Mouse (Mus musculus) myocyte (in vitro differentiated cells): Measurements from ENCODE around the gene Kcnd2. TPM values are rescaled to one million over a fixed set of nuclear protein-coding genes. Genes with fewer than 3 reads are reported as not detected.

Experiments
- H3K27me3 ChIP-seq: one replicate; pipeline ENCODE4 v1.6.1; 2011; ENCODE audit not compliant: control insufficient read depth, insufficient read depth, insufficient read length
- H3K36me3 ChIP-seq: one replicate; pipeline ENCODE4 v1.6.1; 2011; ENCODE audit not compliant: control insufficient read depth, insufficient read depth
- H3K4me2 ChIP-seq: one replicate; pipeline ENCODE4 v1.6.1; 2011; ENCODE audit warnings: low read depth, control low read depth
- H3K4me3 ChIP-seq: one replicate; pipeline ENCODE4 v1.5.1; 2011; ENCODE audit warnings: mild to moderate bottlenecking, control low read depth, moderate library complexity
- H3K79me2 ChIP-seq: one replicate; pipeline ENCODE4 v1.6.1; 2011; ENCODE audit not compliant: control insufficient read depth, insufficient read depth
- H3ac ChIP-seq: one replicate; pipeline ENCODE4 v1.6.1; 2011; ENCODE audit not compliant: control insufficient read depth, insufficient read length
- CEBPB ChIP-seq: IDR thresholded peaks from 2 replicates; pipeline ENCODE4 v1.6.1; 2011; ENCODE audit warnings: mild to moderate bottlenecking, moderate library complexity; ENCODE audit not compliant: poor library complexity, insufficient read depth, severe bottlenecking
- E2F4 ChIP-seq: IDR thresholded peaks from one replicate; pipeline ENCODE4 v1.6.1; 2011; ENCODE audit warnings: mild to moderate bottlenecking, control low read depth, moderate library complexity; ENCODE audit not compliant: insufficient read depth
- MAX ChIP-seq: IDR thresholded peaks from one replicate; pipeline ENCODE4 v1.6.1; 2011; ENCODE audit warnings: low read depth, mild to moderate bottlenecking, control low read depth
- MYOD1 ChIP-seq, 3 experiments: IDR thresholded peaks; one replicate each; pipeline ENCODE4 v1.6.1; 2011; ENCODE audit warnings: control low read depth in 2 of 3, low read depth in 2 of 3, mild to moderate bottlenecking in 2 of 3, moderate library complexity in 1 of 3; ENCODE audit not compliant: insufficient read length in 2 of 3, control insufficient read depth in 1 of 3
- MYOG ChIP-seq, 3 experiments: IDR thresholded peaks; one replicate each; pipeline ENCODE4 v1.6.1; 2011; ENCODE audit warnings: control low read depth in 2 of 3, low read depth in 2 of 3, mild to moderate bottlenecking in 2 of 3; ENCODE audit not compliant: insufficient read length in 2 of 3, control insufficient read depth in 1 of 3, insufficient read depth in 1 of 3
- POLR2A ChIP-seq: IDR thresholded peaks from one replicate; pipeline ENCODE4 v1.6.1; 2011; ENCODE audit warnings: low read depth, mild to moderate bottlenecking, control low read depth, moderate library complexity; ENCODE audit not compliant: insufficient read length
- POLR2AphosphoS2 ChIP-seq: IDR thresholded peaks from one replicate; pipeline ENCODE4 v1.6.1; 2011; ENCODE audit warnings: low read depth, control low read depth; ENCODE audit not compliant: insufficient read length
- REST ChIP-seq: IDR thresholded peaks from one replicate; pipeline ENCODE4 v1.6.1; 2011; ENCODE audit warnings: mild to moderate bottlenecking, control low read depth, moderate library complexity; ENCODE audit not compliant: insufficient read depth, insufficient read length
- SRF ChIP-seq: IDR thresholded peaks from one replicate; pipeline ENCODE4 v1.6.1; 2011; ENCODE audit warnings: low read depth; ENCODE audit not compliant: control insufficient read depth, insufficient read length
- TCF12 ChIP-seq: IDR thresholded peaks from one replicate; pipeline ENCODE4 v1.6.1; 2011; ENCODE audit warnings: mild to moderate bottlenecking, control low read depth; ENCODE audit not compliant: poor library complexity, insufficient read depth, severe bottlenecking
- TCF3 ChIP-seq: IDR thresholded peaks from one replicate; pipeline ENCODE4 v1.6.1; 2011; ENCODE audit warnings: low read depth, control low read depth; ENCODE audit not compliant: insufficient read length
- USF1 ChIP-seq: IDR thresholded peaks from one replicate; pipeline ENCODE4 v1.6.1; 2011; ENCODE audit warnings: low read depth, mild to moderate bottlenecking, control low read depth, moderate library complexity
- polyA plus RNA-seq: library from polyadenylated mRNA; unstranded; fragments of >200 nt; fragmentation: generic; extraction: Trizol; gene quantifications from one replicate; pipeline ENCODE4 v1.2.1, GENCODE M21; 2012; ENCODE audit warnings: missing spikeins

Gene Kcnd2
- polyA plus RNA-seq, 1 experiment: not detected

GRCm38 (mm10) chr6:21267897-21268296, 52.6 kb downstream of the Kcnd2 start:
- Histone ChIP-seq H3K4me2 (no peak overlapping the region), H3K4me3 (no peak overlapping the region), H3K27me3 (no peaks in the 10 kb centered on the region), H3ac (no peak overlapping the region), H3K79me2 (no peaks in the 10 kb centered on the region), H3K36me3 (no peaks in the 10 kb centered on the region)
- TF ChIP-seq SRF (no peak), CEBPB (no peak), USF1 (no peak), MYOD1 (IDR thresholded peaks at IDR 0.05; ENCODE audit: control insufficient read depth in 1 of 3, insufficient read length in 2 of 3, low read depth in 2 of 3) (no peak), MYOG (IDR thresholded peaks at IDR 0.05; ENCODE audit: control insufficient read depth in 1 of 3, insufficient read depth in 1 of 3, insufficient read length in 2 of 3, low read depth in 2 of 3) (no peak), E2F4 (no peak), TCF3 (no peak), REST (no peak), MAX (no peak), POLR2A (no peak), POLR2AphosphoS2 (no peak), TCF12 (no peak)

DNA sequence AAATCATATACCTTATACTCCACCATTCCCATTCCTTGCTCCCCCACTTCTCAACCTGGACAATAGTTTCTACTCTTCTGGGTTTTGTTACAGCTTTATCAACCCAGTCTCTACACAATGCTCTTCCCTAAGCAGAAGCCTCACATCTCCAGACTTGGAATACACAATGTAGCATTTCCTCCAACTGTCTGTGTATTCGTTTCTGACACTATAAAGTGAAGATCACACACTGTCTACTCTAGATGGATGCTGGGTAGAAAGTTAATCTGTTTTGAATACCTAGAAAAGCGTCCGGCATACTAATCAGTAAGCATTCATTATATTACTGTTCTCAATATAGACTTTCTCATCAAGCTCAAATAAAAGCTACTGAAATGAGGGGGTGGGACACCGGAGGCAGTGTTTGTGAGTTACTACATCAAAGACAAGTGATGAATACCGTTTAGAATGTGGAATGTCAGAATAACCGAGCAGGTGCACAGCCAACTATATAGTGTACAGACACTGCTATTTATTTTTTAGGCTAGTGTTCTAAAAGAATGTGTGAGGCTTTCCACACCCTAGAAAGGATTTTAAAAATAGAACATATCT, 62.1 kb downstream of the Kcnd2 start:
- Histone ChIP-seq H3K4me2 (no peak overlapping the region), H3K36me3 (no peaks in the 10 kb centered on the region), H3K4me3 (no peak overlapping the region), H3K79me2 (no peaks in the 10 kb centered on the region), H3K27me3 (no peaks in the 10 kb centered on the region), H3ac (no peak overlapping the region)
- TF ChIP-seq POLR2A (no peak), SRF (no peak), MYOD1 (IDR thresholded peaks at IDR 0.05; ENCODE audit: control insufficient read depth in 1 of 3, insufficient read length in 2 of 3, low read depth in 2 of 3) (no peak), REST (no peak), E2F4 (no peak), MAX (no peak), TCF12 (no peak), TCF3 (no peak), USF1 (no peak), MYOG (IDR thresholded peaks at IDR 0.05; ENCODE audit: control insufficient read depth in 1 of 3, insufficient read depth in 1 of 3, insufficient read length in 2 of 3, low read depth in 2 of 3) (no peak)

GRCm38 (mm10) chr6:21304943-21305342, 89.6 kb downstream of the Kcnd2 start:
- Histone ChIP-seq H3K4me2 (no peak overlapping the region), H3K36me3 (no peaks in the 10 kb centered on the region), H3K27me3 (no peaks in the 10 kb centered on the region), H3K79me2 (no peaks in the 10 kb centered on the region), H3ac (no peak overlapping the region), H3K4me3 (no peak overlapping the region)
- TF ChIP-seq TCF12 (no peak), REST (no peak), POLR2AphosphoS2 (no peak), MYOG (IDR thresholded peaks at IDR 0.05; ENCODE audit: control insufficient read depth in 1 of 3, insufficient read depth in 1 of 3, insufficient read length in 2 of 3, low read depth in 2 of 3) (no peak)

GRCm38 (mm10) chr6:21310159-21310558, 94.9 kb downstream of the Kcnd2 start:
- Histone ChIP-seq H3K27me3 (no peaks in the 10 kb centered on the region), H3K4me3 (no peak overlapping the region), H3ac (no peak overlapping the region), H3K79me2 (no peaks in the 10 kb centered on the region), H3K36me3 (no peaks in the 10 kb centered on the region), H3K4me2 (no peak overlapping the region)
- TF ChIP-seq MAX: no peak
- TF ChIP-seq POLR2AphosphoS2: no peak
- no peak for TF ChIP-seq TCF12
- TF ChIP-seq MYOD1 (IDR thresholded peaks at IDR 0.05; ENCODE audit: control insufficient read depth in 1 of 3, insufficient read length in 2 of 3, low read depth in 2 of 3): no peak
- TF ChIP-seq USF1: no peak
- TF ChIP-seq REST: no peak
- TF ChIP-seq SRF: no peak
- no peak for TF ChIP-seq POLR2A
- TF ChIP-seq TCF3: no peak
- no peak for TF ChIP-seq CEBPB
- no peak for TF ChIP-seq MYOG (IDR thresholded peaks at IDR 0.05; ENCODE audit: control insufficient read depth in 1 of 3, insufficient read depth in 1 of 3, insufficient read length in 2 of 3, low read depth in 2 of 3)
- no peak for TF ChIP-seq E2F4

- Histone ChIP-seq H3K27me3 (no peaks in the 10 kb centered on the region), H3K4me2 (no peak overlapping the region), H3K79me2 (no peaks in the 10 kb centered on the region), H3ac (no peak overlapping the region), H3K4me3 (no peak overlapping the region), H3K36me3 (no peaks in the 10 kb centered on the region)
- TF ChIP-seq CEBPB (no peak), POLR2A (no peak), REST (no peak), SRF (no peak), POLR2AphosphoS2 (no peak), MYOD1 (IDR thresholded peaks at IDR 0.05; ENCODE audit: control insufficient read depth in 1 of 3, insufficient read length in 2 of 3, low read depth in 2 of 3) (no peak)
Observed at GRCm38 (mm10) chr6:21321407-21321806, 106.1 kb downstream of the Kcnd2 start.
